Mouse (Mus musculus) stomach, embryonic 15.5 days (tissue): Measurements from ENCODE around the gene Parvg. TPM values are rescaled to one million over a fixed set of nuclear protein-coding genes. Genes with fewer than 3 reads are reported as not detected.
A peak's percentile ranks its signal among the peaks of the same experiment; 100 is the strongest.

Experiments used
- ATAC-seq: fragments of 200-750 bp; cut with Nextera tagmentation; 2 replicates; pipeline ENCODE4 v1.8.0; 2017; ENCODE audit warnings: low read depth, moderate number of reproducible peaks, moderate TSS enrichment; ENCODE audit not compliant: insufficient read depth, low FRiP score
- H3K27ac ChIP-seq: fragments of 300-500 bp; sonication (generic); 2 replicates; pipeline ENCODE4 v1.5.1; 2015; ENCODE audit warnings: mild to moderate bottlenecking, inconsistent platforms
- H3K27me3 ChIP-seq: fragments of 300-500 bp; sonication (generic); replicated peaks from 2 replicates; pipeline ENCODE4 v1.6.1; 2015; ENCODE audit warnings: inconsistent platforms
- H3K36me3 ChIP-seq: fragments of 300-500 bp; sonication (generic); 2 replicates; pipeline ENCODE4 v1.6.1; 2015; ENCODE audit warnings: inconsistent platforms
- H3K4me1 ChIP-seq: fragments of 300-500 bp; sonication (generic); 2 replicates; pipeline ENCODE4 v1.6.1; 2015; ENCODE audit warnings: inconsistent platforms
- H3K4me2 ChIP-seq: fragments of 300-500 bp; sonication (generic); 2 replicates; pipeline ENCODE4 v1.6.1; 2015; ENCODE audit warnings: mild to moderate bottlenecking, inconsistent platforms
- H3K4me3 ChIP-seq: fragments of 300-500 bp; sonication (generic); replicated peaks from 2 replicates; pipeline ENCODE4 v1.5.1; 2015; ENCODE audit warnings: inconsistent platforms
- H3K9ac ChIP-seq: fragments of 300-500 bp; sonication (generic); 2 replicates; pipeline ENCODE4 v1.6.1; 2015; ENCODE audit warnings: inconsistent platforms
- H3K9me3 ChIP-seq: fragments of 300-500 bp; sonication (generic); 2 replicates; pipeline ENCODE4 v1.6.1; 2016; ENCODE audit warnings: inconsistent platforms
- WGBS: fragments of 180-500 bp; shearing (Covaris S2); methylation state at CpG from one replicate; pipeline ENCODE4 v1.1.7; 2015; 5-methylcytosine and 5-hydroxymethylcytosine counted together
- polyA plus RNA-seq: library from polyadenylated mRNA; unstranded; fragments of >200 nt; fragmentation: Nextera tagmentation; extraction: Ambion mirVana; gene quantifications from 2 replicates; pipeline ENCODE4 v1.2.1, GENCODE M21; 2015

Parvg gene
- polyA plus RNA-seq, 1 experiment from 2014 or later, result 3.8 TPM

DNA sequence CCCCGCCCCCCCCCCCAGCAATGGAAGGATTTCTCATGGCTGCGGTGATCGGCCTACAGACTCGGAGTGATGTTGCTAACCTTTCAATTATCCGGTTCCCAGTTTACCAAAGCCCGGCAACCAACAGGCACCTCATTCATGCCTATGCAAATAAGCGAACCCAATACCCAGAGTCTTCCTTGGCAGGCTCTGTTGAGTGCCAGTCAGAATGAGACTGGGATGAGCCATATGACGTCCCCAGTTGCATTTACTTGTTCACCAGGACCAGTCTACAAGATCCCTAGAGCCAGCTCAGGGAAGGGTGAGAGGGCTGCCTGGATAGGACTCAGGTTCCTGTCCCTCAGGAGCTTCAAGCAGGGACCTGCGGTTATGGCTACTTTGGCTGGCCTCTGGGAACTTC is 29.4 kb upstream of the Parvg start:
- Histone ChIP-seq H3K4me3 (no peak overlapping the region), H3K27ac (no peak overlapping the region), H3K27me3 (no peaks in the 10 kb centered on the region), H3K4me1 (peaks cover 15% of the 10 kb centered on the region; the same call in 1 of the 2 replicates), H3K9me3 (no peaks in the 10 kb centered on the region), H3K4me2 (no peak overlapping the region), H3K36me3 (no peaks in the 10 kb centered on the region), H3K9ac (no peak overlapping the region)
- WGBS, result 82% methylated on average over 9 of the region's 9 CpGs
- ATAC-seq, result no peak

DNA sequence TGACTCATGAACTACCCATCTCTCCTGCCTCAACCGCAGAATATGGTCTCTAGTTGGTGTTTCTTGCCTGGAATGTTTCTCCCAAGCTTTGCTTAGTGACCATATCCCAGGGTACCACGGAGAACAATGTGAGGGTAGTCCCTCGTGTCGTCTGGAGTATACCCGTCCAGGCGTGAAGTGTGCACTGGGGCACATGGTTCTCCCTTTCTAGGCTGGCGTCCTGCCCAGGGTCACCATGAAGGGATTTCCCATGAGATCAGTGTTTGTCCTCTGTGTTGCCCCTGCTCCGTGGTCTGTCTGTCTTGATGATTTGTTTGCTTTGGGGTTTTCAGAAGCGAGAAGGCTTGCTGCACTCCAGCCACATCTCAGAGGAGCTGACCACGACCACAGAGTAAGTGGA is 28.6 kb upstream of the Parvg start:
- H3K4me3 ChIP-seq, result no peak overlapping the region
- no peaks in the 10 kb centered on the region for H3K9me3 ChIP-seq
- no peaks in the 10 kb centered on the region for H3K36me3 ChIP-seq
- no peak overlapping the region for H3K4me2 ChIP-seq
- H3K27ac ChIP-seq, result no peak overlapping the region
- no peak for ATAC-seq
- peaks cover 23% of the 10 kb centered on the region for H3K4me1 ChIP-seq
- H3K27me3 ChIP-seq, result no peaks in the 10 kb centered on the region
- no peak overlapping the region for H3K9ac ChIP-seq
- 69% methylated on average over 10 of the region's 10 CpGs for WGBS

DNA sequence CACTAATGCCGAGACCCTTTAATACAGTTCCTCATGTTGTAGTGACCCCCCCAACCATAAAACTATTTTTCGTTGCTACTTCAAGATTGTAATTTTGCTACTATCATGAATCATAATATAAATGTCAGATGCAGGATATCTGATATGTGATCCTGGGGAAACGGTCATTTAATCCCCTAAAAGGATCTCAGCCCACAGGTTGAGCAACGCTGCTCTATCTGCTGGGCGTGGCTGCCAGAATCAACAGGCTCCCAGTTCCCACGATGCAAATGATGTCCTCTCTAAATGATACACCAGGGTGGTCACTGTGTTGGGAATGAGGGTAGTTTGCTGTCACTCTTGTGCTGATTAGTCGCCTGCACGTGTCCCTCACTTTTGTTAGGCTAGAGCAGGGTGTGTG is 26.4 kb upstream of the Parvg start:
- H3K4me3 ChIP-seq, result no peak overlapping the region
- no peak overlapping the region for H3K27ac ChIP-seq
- H3K4me1 ChIP-seq, result peaks cover 44% of the 10 kb centered on the region
- no peak overlapping the region for H3K9ac ChIP-seq
- no peaks in the 10 kb centered on the region for H3K36me3 ChIP-seq
- H3K27me3 ChIP-seq, result no peaks in the 10 kb centered on the region
- no peak overlapping the region for H3K4me2 ChIP-seq
- no peaks in the 10 kb centered on the region for H3K9me3 ChIP-seq
- no peak for ATAC-seq
- WGBS, result 48% methylated on average over 8 of the region's 8 CpGs

DNA sequence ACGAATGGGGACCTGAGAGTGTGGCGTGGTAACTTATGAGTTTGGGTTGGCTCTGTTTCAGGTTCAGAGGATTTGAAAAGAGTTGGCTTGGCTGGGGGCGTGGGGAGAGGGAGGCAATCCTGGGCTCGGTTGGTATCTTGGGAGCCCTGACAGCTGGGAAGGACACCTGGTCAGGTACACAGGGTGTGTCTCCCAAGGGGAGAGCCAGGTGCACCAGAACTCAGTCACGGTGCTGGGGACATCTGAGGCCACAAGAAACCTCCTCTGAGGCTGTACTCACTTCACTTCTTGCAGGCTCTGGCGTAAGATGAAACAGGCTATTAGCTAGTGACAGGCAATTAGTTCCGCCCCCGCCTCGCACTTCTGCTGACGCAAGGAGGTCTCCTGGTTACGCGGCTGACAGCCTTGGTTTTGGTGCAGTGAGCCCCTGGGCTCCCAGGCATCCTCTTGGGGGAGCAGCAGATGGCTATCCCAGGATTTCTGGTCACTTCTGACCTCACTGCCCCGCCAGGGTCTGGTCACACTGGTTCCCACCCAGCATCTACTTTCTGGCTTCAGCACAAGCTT is 24.9 kb upstream of the Parvg start:
- H3K4me3 ChIP-seq, result no peak overlapping the region
- WGBS, result 35% methylated on average over 13 of the region's 13 CpGs
- H3K27me3 ChIP-seq, result no peaks in the 10 kb centered on the region
- H3K36me3 ChIP-seq, result no peaks in the 10 kb centered on the region
- no peaks in the 10 kb centered on the region for H3K9me3 ChIP-seq
- H3K4me1 ChIP-seq, result peaks cover 52% of the 10 kb centered on the region
- H3K4me2 ChIP-seq, result no peak overlapping the region
- no peak for ATAC-seq
- no peak overlapping the region for H3K9ac ChIP-seq
- H3K27ac ChIP-seq, result no peak overlapping the region

DNA sequence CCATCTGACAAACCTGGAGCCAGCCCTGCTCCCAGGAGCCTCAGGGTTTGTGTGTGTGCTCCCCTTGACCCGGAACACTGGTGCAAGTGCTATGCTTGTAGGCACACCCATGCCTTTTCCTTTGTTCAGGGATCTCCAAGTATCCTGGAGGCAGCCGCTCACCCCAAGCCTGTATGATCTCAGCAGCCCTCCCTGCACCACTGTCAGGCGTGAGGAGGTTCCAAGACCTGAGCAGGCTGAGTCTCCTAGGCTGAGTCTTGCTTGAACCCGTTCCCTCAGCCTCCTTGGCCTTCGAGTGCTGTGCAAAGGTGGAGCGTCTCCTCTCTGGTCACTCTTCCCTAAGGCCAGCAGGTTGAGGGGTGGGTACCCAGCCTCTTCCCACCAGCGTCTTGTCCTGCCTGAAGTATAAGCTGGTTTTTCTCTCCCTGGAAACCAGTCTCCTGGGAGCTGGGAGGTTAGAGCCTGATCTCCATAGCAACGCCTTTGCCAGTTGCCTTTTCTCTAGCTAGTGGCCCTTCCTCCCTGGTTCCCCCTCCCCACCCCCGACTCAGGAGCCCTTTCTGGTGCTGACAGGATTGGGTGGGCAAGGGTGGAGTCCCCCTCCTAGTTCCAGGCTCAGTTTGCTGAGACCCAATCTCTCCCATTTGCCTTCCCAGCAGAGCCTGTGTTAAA is 24.0 kb upstream of the Parvg start:
- Histone ChIP-seq H3K27ac (no peak overlapping the region), H3K4me3 (no peak overlapping the region), H3K9me3 (no peaks in the 10 kb centered on the region), H3K4me2 (no peak overlapping the region), H3K27me3 (no peaks in the 10 kb centered on the region), H3K4me1 (peaks cover 52% of the 10 kb centered on the region), H3K36me3 (no peaks in the 10 kb centered on the region), H3K9ac (no peak overlapping the region)
- WGBS, result 43% methylated on average over 9 of the region's 9 CpGs
- no peak; the same call in 1 of the 2 replicates for ATAC-seq

DNA sequence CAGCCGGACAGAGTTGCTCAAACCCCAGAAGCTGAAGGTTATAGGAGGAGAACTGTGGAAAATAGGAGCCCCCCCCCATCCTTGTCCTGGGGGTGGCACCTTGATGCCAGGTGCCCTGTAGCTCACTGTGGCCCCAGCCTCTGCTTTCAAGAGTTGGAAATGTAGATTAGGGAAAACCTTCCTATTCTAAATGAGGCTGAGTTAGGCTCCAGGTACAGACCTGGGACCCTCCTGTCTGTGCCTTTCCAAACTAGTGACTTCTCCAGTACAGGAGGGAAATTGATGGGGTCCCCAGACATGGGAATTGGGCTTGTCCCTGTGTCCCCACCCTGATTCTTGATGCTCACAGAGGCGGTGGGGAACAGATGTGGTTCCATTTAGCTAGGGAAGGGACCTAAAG is 23.2 kb upstream of the Parvg start:
- Histone ChIP-seq H3K4me1 (peaks cover 52% of the 10 kb centered on the region), H3K9me3 (no peaks in the 10 kb centered on the region), H3K4me3 (no peak overlapping the region), H3K4me2 (no peak overlapping the region), H3K9ac (no peak overlapping the region), H3K27me3 (no peaks in the 10 kb centered on the region), H3K36me3 (no peaks in the 10 kb centered on the region), H3K27ac (no peak overlapping the region)
- no peak for ATAC-seq
- WGBS, result 61% methylated on average over 2 of the region's 2 CpGs

DNA sequence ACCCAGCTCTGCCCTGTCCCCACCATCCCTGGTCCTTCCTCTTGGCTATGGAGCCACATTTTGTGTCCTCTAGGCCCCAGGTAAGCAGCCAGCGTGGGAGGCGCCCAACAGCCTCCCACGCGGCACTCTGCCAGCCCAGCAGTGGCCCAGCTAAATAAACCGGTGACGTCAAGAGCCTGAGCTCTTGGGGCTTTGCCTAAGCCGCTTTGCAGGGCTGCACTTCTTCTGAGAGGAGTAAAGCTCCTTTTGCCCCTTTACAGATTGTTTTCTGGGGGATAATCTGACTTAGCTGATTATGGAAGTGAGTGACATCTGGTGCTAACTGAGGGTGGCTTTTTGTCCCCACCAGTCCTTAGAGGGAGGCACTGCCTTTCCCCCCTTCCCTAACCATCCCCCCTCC is 22.8 kb upstream of the Parvg start:
- no peaks in the 10 kb centered on the region for H3K27me3 ChIP-seq
- H3K27ac ChIP-seq, result peak overlapping the region; percentile 3; the same call in 1 of the 2 replicates

DNA sequence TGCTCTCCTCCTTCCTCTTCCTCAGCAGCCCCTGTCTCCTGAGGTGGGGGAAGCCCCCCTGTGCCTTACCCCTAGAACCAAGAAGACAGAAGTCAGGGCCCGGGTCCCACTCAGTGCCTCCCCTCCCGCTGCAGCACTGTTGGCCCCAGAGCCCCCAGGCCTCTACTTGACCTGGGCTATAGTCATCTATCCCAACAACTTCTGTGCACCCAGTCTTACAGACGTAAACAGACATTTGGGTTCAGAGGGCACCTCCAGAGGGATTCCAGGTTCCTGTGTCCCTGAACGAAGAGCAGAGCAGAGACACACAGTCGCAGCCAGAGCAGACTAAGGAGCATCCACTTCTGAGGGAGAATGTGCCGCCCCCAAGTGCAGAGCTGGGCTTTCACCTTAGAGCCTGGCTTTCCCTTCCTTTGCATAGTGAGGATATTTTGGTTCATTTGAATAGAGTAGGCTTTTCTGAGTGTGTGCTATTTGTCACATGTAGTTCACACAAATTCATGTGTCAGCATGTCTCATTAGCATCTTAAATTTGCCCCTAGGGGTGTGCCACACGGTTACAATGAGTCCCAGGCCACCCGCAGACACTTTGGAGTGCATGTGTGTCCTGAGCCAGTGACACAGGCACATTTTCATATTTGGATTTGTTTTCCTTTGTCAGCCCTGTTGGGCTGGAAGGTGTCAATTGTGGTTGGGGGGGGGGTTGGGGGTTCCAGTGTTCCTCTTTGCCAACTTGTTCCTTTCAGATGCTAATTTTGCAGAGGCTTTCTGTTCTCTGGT is 22.0 kb upstream of the Parvg start:
- H3K36me3 ChIP-seq, result no peaks in the 10 kb centered on the region
- no peak overlapping the region for H3K4me2 ChIP-seq
- H3K27ac ChIP-seq, result peak overlapping the region; percentile 3; the same call in 1 of the 2 replicates
- H3K4me1 ChIP-seq, result peaks cover 52% of the 10 kb centered on the region
- no peak for ATAC-seq
- H3K9me3 ChIP-seq, result no peaks in the 10 kb centered on the region
- WGBS, result 58% methylated on average over 8 of the region's 8 CpGs
- no peak overlapping the region for H3K9ac ChIP-seq
- H3K27me3 ChIP-seq, result no peaks in the 10 kb centered on the region
- no peak overlapping the region for H3K4me3 ChIP-seq

More for the DNA sequence above, 22.8 kb upstream of the Parvg start:
- ATAC-seq, result no peak
- H3K9me3 ChIP-seq, result no peaks in the 10 kb centered on the region
- no peak overlapping the region for H3K4me2 ChIP-seq
- H3K36me3 ChIP-seq, result no peaks in the 10 kb centered on the region
- H3K4me1 ChIP-seq, result peaks cover 52% of the 10 kb centered on the region
- 7% methylated on average over 7 of the region's 7 CpGs for WGBS
- no peak overlapping the region for H3K9ac ChIP-seq
- H3K4me3 ChIP-seq, result no peak overlapping the region

DNA sequence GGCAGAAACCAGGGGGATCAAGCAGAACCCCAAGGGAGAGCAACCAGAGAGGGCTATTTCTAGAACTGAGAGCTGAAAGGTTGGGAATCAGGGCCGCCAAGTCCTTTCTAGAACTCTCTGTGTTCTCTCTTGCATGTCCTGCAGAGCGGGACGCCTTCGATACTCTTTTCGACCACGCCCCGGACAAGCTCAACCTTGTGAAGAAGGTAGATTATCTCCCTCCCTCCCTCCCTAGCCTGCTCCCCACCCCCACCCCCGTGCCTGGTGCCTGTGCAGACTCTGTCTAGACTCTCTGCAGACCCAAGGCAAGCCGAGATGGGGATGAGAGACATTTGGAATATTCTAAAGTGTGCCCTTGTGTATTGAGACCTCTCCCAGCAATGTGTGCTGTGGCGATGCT is 20.6 kb upstream of the Parvg start:
- ATAC-seq, result no peak
- Histone ChIP-seq H3K27ac (no peak overlapping the region), H3K9me3 (no peaks in the 10 kb centered on the region), H3K9ac (no peak overlapping the region), H3K36me3 (no peaks in the 10 kb centered on the region), H3K4me2 (no peak overlapping the region), H3K4me1 (peaks cover 49% of the 10 kb centered on the region), H3K27me3 (no peaks in the 10 kb centered on the region), H3K4me3 (no peak overlapping the region)
- WGBS, result 60% methylated on average over 10 of the region's 10 CpGs

DNA sequence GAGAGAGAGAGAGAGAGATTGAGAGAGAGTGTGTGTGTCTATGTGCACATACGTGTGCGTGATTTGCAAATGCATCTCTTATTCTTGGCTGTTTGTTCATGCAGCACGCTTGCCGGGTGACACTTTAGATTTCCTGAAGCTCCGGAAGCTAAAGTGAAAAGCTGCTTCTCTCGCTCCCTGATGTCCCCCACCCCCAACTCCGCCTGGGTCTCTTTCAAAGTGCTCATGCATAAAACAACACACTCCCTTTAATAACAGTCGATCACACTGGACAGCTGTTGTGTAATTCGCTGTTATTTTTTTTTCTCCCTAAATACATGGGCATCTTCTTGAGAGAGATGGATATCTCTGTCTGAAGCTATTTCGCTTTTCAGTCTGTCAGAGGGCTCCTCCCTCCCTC is 18.5 kb upstream of the Parvg start:
- no peak overlapping the region for H3K9ac ChIP-seq
- H3K27ac ChIP-seq, result no peak overlapping the region
- ATAC-seq, result no peak
- no peak overlapping the region for H3K4me2 ChIP-seq
- no peaks in the 10 kb centered on the region for H3K27me3 ChIP-seq
- no peaks in the 10 kb centered on the region for H3K36me3 ChIP-seq
- no peak overlapping the region for H3K4me3 ChIP-seq
- H3K4me1 ChIP-seq, result peaks cover 28% of the 10 kb centered on the region
- 71% methylated on average over 10 of the region's 10 CpGs for WGBS
- H3K9me3 ChIP-seq, result no peaks in the 10 kb centered on the region

DNA sequence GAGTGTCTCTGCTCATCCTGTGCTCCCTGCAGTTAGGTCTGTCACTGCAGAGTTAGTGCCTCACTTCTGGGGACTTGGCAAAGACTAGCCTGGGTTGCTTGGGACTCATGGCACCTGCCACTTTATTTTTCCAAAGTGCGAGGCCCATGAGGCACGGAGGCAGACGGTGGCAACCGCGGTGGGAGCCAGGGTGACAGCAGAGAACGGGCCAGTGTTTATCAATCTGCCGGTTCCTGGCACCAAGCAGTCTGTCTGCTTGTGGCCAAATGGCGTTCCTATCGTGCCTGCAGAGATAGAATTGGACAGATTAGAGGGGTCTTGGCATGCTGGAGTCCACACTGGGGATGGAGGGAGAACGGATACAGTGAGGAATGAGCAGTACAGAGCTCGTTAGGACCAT is 13.6 kb upstream of the Parvg start:
- ATAC-seq, result no peak
- no peak overlapping the region for H3K27ac ChIP-seq
- WGBS, result 53% methylated on average over 11 of the region's 11 CpGs

More for the DNA sequence above, 13.6 kb upstream of the Parvg start:
- H3K4me3 ChIP-seq, result no peak overlapping the region
- H3K4me2 ChIP-seq, result no peak overlapping the region
- no peaks in the 10 kb centered on the region for H3K27me3 ChIP-seq
- peaks cover 26% of the 10 kb centered on the region for H3K4me1 ChIP-seq
- H3K9me3 ChIP-seq, result no peaks in the 10 kb centered on the region
- no peaks in the 10 kb centered on the region for H3K36me3 ChIP-seq
- no peak overlapping the region for H3K9ac ChIP-seq
